Mouse (Mus musculus): ENCODE data around the gene Spo11.

Spo11 gene

DNA sequence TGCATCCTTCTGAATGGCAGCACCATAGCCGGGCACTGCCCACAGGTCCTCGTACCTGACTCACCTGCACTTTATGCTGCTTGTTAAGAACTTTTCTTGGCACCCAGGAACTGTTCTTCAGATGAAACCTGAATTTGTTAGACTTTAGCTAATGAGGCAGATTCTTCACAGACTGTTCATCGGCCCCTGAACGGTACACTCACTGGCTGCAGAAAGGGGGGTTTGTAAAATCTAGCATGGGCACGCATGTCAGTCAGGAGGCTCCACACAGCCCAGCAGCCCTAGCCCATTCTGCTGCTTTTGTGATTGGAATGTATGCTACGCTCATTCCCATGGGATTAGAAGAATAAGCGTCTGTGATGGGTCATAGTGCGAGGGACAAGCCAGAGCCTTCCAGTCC lies 26.2 kb downstream of the Spo11 start:
- no peak for ATAC-seq (ENCODE audit: low TSS enrichment)

DNA sequence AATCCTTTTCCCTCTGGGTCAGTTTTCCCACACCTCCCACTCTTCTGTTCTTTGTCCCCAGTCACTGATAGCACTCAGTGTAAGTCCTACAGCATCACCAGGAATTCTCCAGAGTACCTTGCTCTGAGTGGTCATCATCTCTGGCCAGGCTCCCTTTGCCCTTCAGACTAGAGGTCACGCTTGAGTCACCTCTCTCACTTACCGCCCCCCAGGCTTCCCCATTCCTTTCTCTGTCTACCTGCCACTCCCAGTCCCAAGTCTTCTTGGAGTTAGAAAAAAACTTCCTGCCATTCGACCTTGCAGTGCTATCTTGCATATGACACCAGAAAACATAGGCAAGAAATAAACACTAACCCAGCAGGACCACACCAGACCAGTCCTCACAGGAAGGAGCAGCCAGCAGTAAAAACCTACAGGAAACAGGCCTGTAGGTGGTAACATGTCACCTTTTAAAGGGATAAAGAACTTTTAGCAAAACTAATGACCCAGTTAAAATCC lies 32.8 kb downstream of the Spo11 start:
- no peak for ATAC-seq (ENCODE audit: low TSS enrichment)

DNA sequence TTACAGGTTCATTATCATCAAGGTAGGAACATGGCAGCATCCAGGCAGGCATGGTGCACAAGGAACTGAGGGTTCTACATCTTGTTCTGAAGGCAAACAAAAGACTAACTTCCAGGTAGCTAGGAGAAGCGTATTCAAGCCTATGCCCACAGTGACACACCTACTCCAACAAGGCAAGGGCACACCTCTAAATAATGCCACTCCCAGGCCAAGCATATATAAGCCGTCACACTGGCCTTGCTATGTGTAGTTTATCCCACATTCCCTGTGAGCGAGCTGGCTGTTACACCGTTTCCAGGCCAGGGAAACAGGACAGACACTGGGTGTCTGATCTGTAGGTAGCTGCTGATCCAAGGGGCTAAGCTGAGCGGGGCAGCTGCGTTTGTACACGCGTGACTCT lies 33.9 kb downstream of the Spo11 start:
- ATAC-seq (ENCODE audit: low TSS enrichment): no peak

DNA sequence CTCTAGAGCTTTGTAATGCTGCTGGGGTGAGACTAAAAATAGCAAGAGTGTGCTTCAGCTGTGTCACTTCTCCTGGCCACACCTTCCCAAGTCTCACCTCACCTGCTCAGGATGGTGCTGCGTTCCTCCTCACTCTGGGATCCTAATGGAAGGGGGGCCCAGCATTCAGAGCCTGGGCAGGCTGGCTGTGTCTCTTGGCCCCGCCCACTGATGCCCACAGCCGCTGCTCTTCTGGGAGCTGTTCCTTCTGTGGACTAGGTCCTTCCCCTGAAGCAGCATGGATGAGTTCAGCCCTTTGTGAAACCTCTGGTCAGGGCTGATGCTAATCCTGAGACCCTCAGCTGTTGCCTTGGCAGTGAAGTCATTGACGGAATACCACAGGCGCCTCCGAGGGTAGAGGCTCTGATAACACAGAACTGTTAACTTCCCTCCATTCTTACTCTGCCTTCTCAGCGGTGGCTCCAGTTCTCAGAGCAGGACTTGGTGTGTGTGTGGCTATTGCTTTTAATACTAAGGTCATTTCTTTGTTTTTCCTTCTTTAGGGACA lies 37.3 kb downstream of the Spo11 start:
- ATAC-seq (ENCODE audit: low TSS enrichment): no peak

DNA sequence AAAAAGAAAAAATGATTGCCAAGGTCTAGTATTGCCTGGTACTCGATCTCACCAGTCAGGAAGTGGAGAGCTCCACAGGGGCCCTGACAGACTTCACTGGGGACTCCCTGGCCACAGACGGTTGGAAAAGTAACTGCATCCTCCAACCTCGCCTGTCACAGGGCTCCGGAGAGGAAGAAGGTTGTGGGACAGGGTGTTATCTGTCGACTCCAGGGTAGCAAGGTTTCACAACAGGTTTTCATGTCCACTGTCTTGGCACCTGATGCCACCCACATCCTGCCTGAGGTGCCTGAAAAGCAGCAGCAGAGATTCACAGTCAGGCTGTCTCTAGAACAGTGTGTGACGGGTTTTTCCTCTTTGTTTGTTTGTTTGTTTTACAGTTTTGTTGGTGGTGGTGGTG lies 40.4 kb downstream of the Spo11 start:
- ATAC-seq (ENCODE audit: low TSS enrichment): no peak

DNA sequence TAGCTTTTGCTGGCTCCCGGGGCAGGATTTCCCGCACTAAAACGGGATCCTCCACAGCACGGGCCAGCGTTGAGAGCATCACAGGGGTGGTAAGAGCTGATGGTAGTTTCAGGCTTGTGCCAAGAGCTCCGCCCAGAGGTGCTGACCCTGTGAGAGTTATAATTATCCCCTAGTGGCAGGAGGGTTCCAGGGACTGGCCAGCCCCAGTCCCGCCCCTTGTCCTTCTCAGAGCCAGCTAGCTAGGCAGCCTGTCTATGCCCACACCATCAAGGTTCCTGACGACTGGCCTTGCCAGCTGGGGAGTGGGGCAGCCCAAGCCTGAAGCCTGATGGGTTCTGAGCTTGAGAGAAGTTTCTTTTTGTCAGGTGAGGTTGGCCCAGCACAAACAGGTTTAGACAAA lies 41.1 kb downstream of the Spo11 start:
- no peak for ATAC-seq (ENCODE audit: low TSS enrichment)

DNA sequence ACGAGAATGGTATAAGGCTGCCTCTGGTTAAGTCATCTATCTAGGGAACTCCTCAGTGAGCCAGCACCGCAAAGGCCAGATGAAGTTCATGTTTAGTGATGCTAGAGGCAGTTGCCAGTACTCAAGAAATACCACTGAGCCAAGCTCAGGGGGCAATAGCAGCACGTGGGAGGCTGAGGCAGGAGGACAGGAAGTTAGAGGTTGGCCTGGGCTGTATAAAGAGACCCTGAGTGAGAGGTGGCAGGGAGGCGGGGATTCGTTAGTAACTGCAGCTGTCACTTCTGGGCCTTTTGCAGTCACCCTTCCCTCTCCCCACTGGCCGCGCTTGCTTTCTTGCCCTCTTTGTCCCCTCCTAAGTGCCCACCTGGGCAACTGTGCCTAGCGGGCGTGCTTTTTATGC lies 41.8 kb downstream of the Spo11 start:
- no peak for ATAC-seq (ENCODE audit: low TSS enrichment)

DNA sequence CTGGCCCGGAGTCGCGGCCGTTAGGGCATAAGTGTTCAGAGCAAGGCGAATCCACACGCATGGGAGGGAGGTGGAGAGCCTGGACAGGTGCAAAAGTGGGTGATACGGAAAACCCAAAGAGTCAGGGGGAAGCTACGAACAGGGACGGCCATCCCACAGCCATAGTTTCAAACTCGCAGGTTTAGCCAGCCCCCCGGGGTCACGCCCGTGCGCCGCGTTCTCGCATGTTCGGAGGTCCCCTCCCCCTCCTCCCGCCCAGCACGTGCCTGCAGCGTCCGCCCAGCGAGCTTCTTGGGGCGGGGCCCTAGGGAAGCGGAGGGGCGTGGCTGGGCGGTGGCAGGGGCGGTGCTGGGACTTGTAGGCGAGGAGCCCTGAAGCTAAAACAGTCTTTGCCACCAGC lies 42.3 kb downstream of the Spo11 start:
- peak; percentile 71 for ATAC-seq (ENCODE audit: low TSS enrichment)

DNA sequence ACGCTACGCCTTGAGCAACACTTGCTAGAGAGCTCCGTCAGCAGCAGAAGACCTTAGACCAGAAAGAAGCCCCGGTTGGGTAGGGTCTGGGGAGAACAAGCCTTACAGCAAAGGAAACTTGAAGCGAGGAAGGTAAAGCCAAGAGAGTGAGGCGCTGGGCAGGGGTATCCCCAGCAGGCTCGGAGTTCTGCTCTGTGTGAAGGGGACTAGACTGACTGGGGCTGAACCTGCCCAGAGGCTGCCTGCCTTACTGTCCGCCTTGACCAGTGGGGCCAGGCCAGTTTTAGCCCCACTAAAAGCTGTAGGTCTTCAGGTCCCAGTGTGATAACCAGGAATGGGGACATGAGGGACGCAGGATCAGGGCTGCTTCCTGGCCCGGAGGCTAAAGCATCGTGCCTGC lies 42.9 kb downstream of the Spo11 start, which contains the start of gene Rbm38:
TSS of gene Rbm38 (plus strand) at position 69 of the 400 bp plus-strand sequence.
- ATAC-seq (ENCODE audit: low TSS enrichment): no peak

DNA sequence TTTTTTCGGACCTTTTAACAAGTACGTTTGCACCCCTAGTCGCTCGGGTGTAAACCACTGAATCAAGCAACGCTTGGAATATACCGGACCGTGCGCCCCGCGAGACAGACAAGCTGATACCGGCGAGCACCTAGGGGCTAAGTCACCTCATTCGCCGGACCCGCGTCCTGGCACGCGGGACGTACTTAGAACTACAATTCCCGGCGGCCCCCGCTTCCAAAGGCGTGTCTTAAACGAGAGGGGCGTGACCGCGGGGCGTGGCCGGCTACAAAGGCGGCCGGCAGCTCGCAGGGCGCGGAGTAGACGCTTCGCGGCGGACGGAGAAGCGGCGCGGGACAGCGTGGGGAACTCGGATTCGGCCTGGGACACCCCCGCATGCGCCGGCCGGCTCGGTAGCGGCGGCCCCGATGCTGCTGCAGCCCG lies 44.1 kb downstream of the Spo11 start:
- peak; percentile 84 for ATAC-seq (ENCODE audit: low TSS enrichment)

DNA sequence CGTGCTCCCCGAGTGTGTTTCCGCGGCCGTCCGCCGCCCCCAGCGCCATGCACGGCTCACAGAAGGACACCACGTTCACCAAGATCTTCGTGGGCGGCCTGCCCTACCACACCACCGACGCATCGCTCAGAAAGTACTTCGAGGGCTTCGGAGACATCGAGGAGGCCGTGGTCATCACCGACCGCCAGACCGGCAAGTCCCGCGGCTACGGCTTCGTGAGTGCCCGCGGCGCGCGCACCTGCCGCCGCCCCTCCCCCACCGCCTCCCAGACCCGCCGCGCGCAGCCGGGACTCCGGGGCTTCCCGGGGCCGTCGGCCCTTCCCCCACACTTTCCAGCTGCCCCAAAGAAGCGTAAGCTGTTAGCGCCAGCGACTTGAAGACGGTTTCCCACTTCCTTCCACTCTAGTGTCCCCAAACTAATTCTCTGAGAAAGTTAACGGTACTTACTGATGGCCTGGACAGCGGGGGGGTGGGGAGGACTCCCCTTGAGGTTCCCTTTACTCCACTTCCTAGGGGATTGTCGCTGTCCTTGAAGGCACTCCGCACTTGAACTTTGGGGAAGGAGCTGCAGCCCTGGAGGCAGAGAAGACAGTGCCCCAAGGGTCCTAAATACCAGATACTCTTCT lies 44.7 kb downstream of the Spo11 start:
- ATAC-seq (ENCODE audit: low TSS enrichment): 0 out of 2 replicates have a peak, but pooled peaks have one; percentile 5

DNA sequence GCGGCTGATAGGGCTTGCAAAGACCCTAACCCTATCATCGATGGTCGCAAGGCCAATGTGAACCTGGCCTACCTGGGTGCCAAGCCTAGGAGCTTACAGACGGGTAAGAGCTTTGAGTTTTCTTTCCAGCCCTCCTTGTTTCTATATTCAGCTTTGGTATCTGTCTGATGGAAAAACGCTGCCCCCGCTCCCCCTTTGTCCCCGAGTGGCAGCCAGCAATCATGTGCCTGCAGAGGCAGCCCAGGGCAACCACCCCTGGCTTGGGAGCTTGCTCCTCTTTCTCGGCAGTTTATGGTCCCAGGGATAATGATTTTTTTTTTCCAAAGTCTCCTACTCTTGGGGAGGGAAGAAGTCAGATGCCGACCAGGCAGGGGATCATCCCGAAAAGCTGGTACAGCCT lies 45.3 kb downstream of the Spo11 start:
- ATAC-seq (ENCODE audit: low TSS enrichment): no peak

DNA sequence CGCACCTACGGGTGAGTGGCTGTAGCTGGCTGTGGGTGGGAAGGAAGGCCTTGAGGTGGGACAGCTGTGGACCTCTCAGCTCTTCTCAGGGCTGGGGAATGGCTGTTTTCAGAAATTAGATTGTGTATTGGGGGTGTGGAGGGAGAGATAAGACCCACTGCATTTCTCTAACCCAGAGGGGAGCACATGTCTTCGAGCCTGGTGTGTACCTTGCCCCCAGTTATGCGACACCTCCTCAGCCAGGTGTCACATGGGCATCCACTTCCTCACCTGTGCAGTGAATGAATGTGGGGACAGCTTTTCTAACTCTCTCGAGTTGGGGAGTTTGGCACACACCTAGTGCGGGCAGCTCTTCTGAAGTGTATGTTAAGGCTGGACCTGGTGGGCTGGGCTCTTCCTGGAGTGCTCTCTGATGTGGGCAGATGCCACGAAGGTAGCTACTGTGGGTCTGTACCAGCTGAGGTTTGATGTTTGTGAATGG lies 45.9 kb downstream of the Spo11 start:
- no peak for ATAC-seq (ENCODE audit: low TSS enrichment)

DNA sequence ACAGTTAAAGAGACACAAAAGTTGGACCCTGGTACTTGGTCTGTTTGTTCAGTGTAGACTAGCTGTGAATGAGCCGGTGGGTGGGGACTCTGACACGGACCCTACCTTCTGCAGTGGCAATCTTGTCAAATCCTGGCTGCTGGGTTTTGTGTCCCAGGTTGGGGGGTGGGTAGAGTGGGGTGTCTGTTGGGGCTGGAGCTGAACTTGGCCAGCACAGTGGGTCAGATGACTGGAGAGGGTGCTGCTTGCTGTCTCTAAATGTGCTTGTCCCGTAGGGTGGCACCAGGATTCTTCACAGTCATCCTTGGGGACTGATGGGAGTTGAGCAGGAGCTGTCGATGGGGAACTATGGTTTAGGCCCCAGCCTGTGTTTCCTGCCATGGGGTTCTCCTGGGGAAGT lies 46.5 kb downstream of the Spo11 start:
- ATAC-seq (ENCODE audit: low TSS enrichment): no peak

DNA sequence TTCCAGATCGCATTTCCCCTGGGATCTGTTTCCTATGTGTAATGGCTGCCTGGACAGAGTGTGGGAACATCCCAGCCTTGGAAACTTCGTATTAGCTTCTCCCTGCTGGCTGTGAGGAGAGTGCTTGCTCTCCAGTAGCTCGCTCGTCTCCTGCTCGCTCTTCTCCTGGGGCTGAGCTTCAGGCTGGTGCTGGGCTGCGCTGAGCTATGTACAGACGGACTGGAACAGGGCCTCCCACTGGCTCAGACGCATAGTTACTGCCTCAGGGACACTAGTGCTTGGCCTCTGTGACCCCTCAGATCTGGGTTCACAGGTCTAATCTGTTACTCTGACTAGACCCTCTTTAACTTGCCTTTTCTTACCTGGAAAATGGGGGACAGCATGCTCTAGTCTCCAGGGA lies 46.9 kb downstream of the Spo11 start:
- no peak for ATAC-seq (ENCODE audit: low TSS enrichment)

DNA sequence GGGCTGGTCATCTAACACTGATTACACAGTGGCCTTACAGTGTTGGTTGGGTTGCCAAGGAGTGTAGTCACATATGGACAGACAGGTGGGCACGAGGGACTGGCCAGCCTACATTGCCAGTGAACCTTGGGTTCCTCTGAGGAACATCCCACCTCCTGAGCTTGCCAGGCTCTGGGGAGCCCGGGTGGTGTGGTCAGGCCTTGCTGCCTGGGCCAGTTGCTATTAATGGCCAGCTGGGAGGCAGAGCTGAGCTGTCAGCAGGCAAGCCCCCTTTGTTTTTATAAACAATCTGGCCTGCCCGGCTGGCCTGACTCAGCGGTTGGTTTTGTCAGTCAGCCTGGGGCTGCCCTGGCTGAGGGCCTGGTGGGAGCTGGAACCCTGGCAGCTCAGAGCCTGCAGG lies 47.4 kb downstream of the Spo11 start:
- no peak for ATAC-seq (ENCODE audit: low TSS enrichment)

DNA sequence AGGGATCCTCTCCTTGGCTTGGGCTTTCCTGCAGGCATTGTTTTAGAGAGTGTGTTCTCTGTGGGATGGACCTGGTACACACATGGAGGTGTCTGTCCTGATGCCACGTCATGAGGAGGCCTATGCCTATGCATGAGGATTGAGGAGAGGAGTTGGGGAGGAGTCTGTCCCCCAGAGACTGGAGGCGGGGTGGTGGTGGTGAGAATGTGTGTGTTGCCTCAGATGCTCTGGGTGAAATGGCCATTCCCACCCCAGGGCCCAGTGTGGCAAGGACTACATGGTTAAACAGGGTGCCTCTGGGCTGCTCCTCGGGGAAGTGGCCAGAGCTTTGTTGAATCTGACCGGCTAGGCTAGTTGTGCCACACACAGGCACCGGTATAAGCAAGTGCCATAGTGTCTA lies 48.8 kb downstream of the Spo11 start:
- ATAC-seq (ENCODE audit: low TSS enrichment): no peak

DNA sequence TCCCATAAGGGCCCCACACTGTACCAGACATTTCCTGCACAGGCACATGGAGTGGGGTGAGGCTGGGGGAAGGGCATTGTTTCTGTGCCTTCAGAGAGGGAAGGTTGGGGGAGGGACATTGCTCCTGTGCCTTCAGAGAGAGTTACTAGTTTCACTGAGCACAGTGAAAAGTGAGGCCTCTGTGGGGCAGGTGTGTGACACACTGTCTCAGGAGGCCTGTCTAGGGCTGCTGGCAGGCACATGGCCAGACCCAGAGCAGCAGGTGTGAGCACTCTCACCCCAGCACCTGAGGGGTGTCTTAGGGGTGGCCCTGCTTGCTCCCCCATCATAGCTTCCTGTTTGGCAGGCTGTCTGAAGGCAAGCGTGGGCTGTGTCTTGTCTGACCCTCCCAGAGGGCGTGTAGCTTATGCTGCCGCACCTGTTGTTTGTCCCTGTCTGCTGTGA lies 49.2 kb downstream of the Spo11 start:
- no peak for ATAC-seq (ENCODE audit: low TSS enrichment)

DNA sequence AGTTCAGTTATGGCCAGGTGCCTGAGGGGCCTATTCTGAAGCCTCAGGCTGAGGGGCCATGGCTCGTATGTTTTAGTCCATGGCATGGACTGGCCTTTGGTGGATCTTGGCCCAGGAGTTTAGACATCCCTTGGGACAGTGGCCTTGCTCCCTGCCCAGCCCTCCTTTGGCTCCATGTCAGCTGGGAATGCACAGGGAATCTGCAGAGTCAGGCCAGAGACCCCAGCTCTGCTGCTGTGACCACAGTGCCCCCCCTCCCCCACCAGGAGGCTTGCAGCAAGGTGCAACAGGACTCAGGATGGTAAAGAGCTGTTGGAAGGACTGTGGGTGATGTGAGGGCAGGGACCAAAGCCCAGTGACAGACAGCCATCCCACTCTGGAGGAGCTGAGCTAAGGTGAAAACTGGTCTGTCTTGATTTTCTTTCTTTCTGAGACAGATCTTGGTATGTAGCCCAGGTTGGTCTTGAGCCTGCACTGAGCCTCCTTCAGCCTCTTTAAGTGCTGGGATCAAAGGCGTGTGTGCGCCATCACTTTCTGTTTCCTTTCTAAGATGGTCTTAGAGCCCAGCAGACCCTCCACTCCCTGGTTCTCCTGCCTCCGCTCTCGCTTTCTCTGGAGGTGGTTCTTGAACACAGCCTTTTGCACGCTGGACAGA lies 49.8 kb downstream of the Spo11 start:
- ATAC-seq (ENCODE audit: low TSS enrichment): no peak

DNA sequence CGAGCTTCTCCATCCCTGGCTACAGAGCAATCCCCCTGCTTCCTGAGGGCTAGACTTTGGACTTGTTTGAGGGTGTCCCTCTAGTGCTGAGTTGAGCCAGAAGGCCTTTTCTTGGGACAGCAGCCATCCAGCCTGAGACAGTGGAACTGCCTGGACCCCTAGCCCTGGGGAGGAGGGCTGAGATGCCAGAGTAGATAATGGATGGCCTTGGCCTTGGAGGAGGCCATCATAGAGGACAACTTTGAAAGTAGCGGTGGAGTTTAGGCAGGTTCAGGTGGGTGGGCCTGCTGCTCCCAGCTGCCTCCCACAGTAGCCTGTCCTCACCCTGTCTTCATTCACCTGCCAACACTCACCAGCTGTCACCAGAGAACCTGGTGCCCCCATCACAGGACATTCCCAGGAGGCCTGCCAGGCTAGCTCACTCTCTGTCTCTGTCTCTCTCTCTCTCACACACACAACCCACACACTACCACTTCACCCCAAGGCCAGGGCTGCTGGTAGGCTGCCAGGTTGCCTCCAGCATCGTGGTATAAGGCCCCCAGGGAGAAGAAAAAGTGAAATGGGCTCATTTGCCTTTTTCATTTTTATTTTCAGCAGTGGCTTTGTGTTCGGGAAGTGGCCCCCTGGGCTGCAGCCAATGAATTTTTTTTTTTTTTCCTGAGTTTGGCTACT lies 50.5 kb downstream of the Spo11 start:
- ATAC-seq (ENCODE audit: low TSS enrichment): no peak

DNA sequence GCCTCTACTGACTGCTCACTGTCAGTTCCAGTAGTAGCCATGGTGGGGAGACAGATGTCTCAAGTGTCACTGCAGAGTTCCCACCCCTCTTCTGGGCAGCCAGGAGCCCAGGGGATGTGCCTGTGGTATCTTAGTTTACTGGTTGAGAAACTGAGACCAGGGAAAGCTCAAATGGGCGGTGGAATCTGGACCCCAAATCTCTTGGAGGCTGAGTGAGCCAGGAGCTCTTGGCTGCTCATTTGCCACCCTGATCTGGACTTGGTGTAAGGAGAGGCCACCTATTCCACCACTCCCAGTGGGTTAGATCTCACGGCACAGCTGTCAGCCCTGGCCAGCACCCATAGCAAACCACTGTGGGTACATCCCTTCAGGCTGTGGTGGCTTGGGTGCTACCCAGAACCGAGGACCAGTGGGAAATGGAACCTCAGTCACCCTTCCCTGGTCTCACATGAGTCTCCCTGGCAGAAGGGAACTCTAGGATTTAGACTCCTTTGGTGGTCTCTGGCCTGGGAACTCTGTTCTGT lies 51.1 kb downstream of the Spo11 start:
- no peak for ATAC-seq (ENCODE audit: low TSS enrichment)
